Mouse (Mus musculus) liver, embryonic 16.5 days (tissue): ENCODE measurements around the gene A2ml1. TPM values are rescaled to one million over a fixed set of nuclear protein-coding genes. Genes with fewer than 3 reads are reported as not detected.

Source experiments
- ATAC-seq: fragments of 200-750 bp; cut with Nextera tagmentation; 2 replicates; pipeline ENCODE4 v1.8.0; 2017; ENCODE audit warnings: low read depth, mild to moderate bottlenecking, moderate number of reproducible peaks, moderate library complexity
- H3K27ac ChIP-seq: fragments of 300-500 bp; sonication (generic); 2 replicates; pipeline ENCODE4 v1.5.1; 2014; ENCODE audit warnings: mild to moderate bottlenecking, low read length
- H3K27me3 ChIP-seq: fragments of 300-500 bp; sonication (generic); 2 replicates; pipeline ENCODE4 v1.6.1; 2014; ENCODE audit warnings: low read depth, low read length, mixed read lengths; ENCODE audit not compliant: control insufficient read depth, insufficient read depth
- H3K36me3 ChIP-seq: fragments of 300-500 bp; sonication (generic); 2 replicates; pipeline ENCODE4 v1.6.1; 2014; ENCODE audit warnings: mild to moderate bottlenecking; ENCODE audit not compliant: control insufficient read depth, insufficient read depth
- H3K4me1 ChIP-seq: fragments of 300-500 bp; sonication (generic); 2 replicates; pipeline ENCODE4 v1.6.1; 2014; ENCODE audit warnings: low read depth, low read length, mixed read lengths; ENCODE audit not compliant: control insufficient read depth
- H3K4me2 ChIP-seq: fragments of 300-500 bp; sonication (generic); 2 replicates; pipeline ENCODE4 v1.6.1; 2014; ENCODE audit warnings: low read depth, low read length, mixed read lengths
- H3K4me3 ChIP-seq: fragments of 300-500 bp; sonication (generic); 2 replicates; pipeline ENCODE4 v1.5.1; 2014; ENCODE audit warnings: low read depth, mild to moderate bottlenecking, low read length
- H3K9ac ChIP-seq: fragments of 300-500 bp; sonication (generic); 2 replicates; pipeline ENCODE4 v1.6.1; 2014; ENCODE audit warnings: low read depth, low read length
- H3K9me3 ChIP-seq: fragments of 300-500 bp; sonication (generic); replicated peaks from 2 replicates; pipeline ENCODE4 v1.6.1; 2016; ENCODE audit warnings: low read length; ENCODE audit not compliant: control insufficient read depth
- WGBS: fragments of 180-500 bp; shearing (Covaris S2); extraction: QIAGEN DNeasy Blood & Tissue Kit; methylation state at CpG from one replicate; pipeline ENCODE4 v1.1.7; 2014; ENCODE audit not compliant: insufficient replicate concordance; 5-methylcytosine and 5-hydroxymethylcytosine counted together
- polyA plus RNA-seq: library from polyadenylated mRNA; unstranded; fragments of >200 nt; fragmentation: Nextera tagmentation; extraction: Ambion mirVana; gene quantifications from 2 replicates; pipeline ENCODE4 v1.2.1, GENCODE M21; 2015

A2ml1 gene
- polyA plus RNA-seq, 1 experiment from 2014 or later: 49.7 TPM

DNA sequence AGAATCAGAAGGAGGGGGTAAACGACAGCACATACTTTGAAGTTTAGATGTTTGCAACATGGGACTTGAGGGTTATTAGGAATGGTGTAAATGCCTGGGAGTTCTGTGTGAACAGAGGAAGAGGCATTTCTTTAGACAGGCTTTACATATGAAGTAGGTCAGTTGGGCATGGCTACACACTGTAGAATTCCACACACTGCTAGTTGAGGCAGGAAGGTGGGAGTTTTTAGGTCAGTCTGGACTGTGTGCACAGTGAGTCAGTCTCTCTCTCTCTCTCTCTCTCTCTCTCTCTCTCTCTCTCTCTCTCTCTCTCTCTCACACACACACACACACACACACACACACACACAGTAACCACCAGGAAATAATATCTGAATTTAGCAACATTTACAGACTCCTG is 86.1 kb downstream of the A2ml1 start:
- H3K4me1 ChIP-seq: no peaks in the 10 kb centered on the region
- ATAC-seq: no peak
- no peak overlapping the region for H3K9ac ChIP-seq
- no peak overlapping the region for H3K27ac ChIP-seq
- no peaks in the 10 kb centered on the region for H3K9me3 ChIP-seq
- 35% methylated on average over 1 of the region's 1 CpGs for WGBS
- H3K27me3 ChIP-seq: no peaks in the 10 kb centered on the region
- H3K4me2 ChIP-seq: no peak overlapping the region
- H3K36me3 ChIP-seq: 0 out of 2 replicates have a peak, but pooled peaks cover 3% of the 10 kb centered on the region
- H3K4me3 ChIP-seq: no peak overlapping the region

DNA sequence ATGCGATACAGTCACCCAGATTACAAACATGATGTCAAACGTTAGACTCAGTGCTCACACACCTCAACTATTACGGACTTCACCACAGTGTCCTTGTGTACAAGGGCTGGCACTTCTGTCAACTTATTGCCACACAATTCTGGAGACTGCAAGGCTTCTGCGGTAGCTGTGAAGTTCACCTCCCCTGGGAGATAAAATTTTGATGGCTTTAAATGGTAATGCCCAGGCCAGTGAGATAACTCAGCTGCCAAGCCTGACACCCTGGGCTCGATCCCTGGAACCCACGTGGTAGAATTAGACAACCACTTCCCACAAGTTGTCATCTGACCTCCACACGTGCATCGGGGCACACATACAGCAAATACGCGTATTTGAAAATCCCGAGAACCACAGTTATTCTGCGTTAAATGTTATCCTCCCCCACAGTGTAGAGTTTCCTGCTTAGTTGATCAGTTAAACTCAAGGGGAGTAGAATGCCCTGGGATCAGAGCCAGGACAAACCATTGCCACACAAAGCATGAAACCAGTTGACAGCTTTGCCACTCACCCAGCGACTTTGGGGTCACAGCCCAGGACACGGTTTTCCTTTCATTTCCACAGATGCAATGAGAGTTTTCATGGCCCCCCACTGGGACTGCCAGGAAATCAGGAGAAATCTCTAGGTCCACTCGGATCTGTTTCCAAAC is 86.6 kb downstream of the A2ml1 start:
- no peaks in the 10 kb centered on the region for H3K27me3 ChIP-seq
- no peaks in the 10 kb centered on the region for H3K9me3 ChIP-seq
- H3K36me3 ChIP-seq: 0 out of 2 replicates have a peak, but pooled peaks cover 4% of the 10 kb centered on the region
- no peak overlapping the region for H3K4me2 ChIP-seq
- no peaks in the 10 kb centered on the region for H3K4me1 ChIP-seq
- 58% methylated on average over 15 of the region's 15 CpGs for WGBS
- no peak for ATAC-seq
- H3K27ac ChIP-seq: no peak overlapping the region
- no peak overlapping the region for H3K4me3 ChIP-seq
- H3K9ac ChIP-seq: no peak overlapping the region

DNA sequence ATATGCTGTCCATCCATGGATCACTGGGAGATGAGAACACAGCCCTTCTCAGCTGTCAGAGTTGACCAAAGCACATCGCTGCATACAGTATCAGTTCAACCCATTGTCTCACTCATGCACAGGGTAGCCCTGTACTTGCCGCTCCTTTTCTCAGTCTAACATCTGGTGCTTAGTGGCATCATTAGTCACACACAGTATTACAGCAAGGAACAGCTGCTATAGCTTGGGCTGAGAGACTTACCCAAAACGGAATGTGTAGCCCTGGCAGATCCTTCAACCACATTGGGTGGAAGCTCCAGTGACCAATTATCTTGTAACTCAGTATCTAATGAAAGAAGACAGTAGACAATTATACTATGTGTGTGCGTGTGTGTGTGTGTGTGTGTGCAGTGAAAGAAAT is 89.5 kb downstream of the A2ml1 start:
- Histone ChIP-seq H3K27ac (no peak overlapping the region), H3K9me3 (no peaks in the 10 kb centered on the region), H3K4me2 (no peak overlapping the region), H3K4me1 (no peaks in the 10 kb centered on the region), H3K36me3 (peaks cover 4% of the 10 kb centered on the region; the same call in 1 of the 2 replicates), H3K9ac (no peak overlapping the region), H3K27me3 (no peaks in the 10 kb centered on the region), H3K4me3 (no peak overlapping the region)
- ATAC-seq: no peak
- 71% methylated on average over 4 of the region's 4 CpGs for WGBS

DNA sequence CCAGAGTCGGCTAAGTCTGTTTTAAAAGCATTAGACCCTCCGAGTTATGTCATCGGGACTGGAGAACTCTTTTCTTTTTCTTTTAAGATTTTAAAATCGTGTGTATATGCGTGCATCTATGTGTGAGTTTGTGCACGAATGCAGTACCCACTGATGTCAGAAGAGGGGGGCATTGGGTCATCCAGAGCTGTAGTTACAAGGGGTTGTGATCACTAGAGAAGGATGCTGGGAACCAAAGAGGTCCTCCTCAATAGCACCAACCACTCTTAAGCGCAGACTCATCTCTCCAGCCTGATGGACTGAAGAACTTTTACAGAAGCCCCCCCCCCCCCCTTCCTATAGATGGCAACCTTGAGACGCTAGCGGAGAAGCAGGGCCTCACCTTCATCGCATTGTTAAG is 91.3 kb downstream of the A2ml1 start:
- no peak for ATAC-seq
- Histone ChIP-seq H3K27ac (no peak overlapping the region), H3K9me3 (no peaks in the 10 kb centered on the region), H3K27me3 (no peaks in the 10 kb centered on the region), H3K4me1 (no peaks in the 10 kb centered on the region), H3K4me3 (no peak overlapping the region), H3K4me2 (no peak overlapping the region), H3K36me3 (peaks cover 5% of the 10 kb centered on the region), H3K9ac (no peak overlapping the region)
- WGBS: 74% methylated on average over 10 of the region's 10 CpGs

Other genes with a start within 250 kb of the A2ml1 start
- 1.4 and 1.7 TPM in 2 replicates for gene Tulp3, start 225.8 kb downstream of the A2ml1 start, polyA plus RNA-seq
- gene Rhno1, start 218.7 kb downstream of the A2ml1 start, polyA plus RNA-seq: 48.0 and 54.8 TPM in 2 replicates
- gene Foxm1, start 218.6 kb downstream of the A2ml1 start, polyA plus RNA-seq: 14.4 and 17.3 TPM in 2 replicates
- gene Tex52, start 206.2 kb downstream of the A2ml1 start, polyA plus RNA-seq: not detected in 2 replicates
- gene Gm44596, start 206.1 kb downstream of the A2ml1 start, polyA plus RNA-seq: not detected in 2 replicates
- 4.1 and 4.7 TPM in 2 replicates for gene Nrip2, start 182.3 kb downstream of the A2ml1 start, polyA plus RNA-seq
- 10.5 and 11.9 TPM in 2 replicates for gene Itfg2, start 156.7 kb downstream of the A2ml1 start, polyA plus RNA-seq
- 156 and 174 TPM in 2 replicates for gene Fkbp4, start 142.9 kb downstream of the A2ml1 start, polyA plus RNA-seq
- 674 and 844 TPM in 2 replicates for gene Pzp, start 54.9 kb downstream of the A2ml1 start, polyA plus RNA-seq
- gene Klrb1a, start 41.9 kb upstream of the A2ml1 start, polyA plus RNA-seq: 0.24 and 0.27 TPM in 2 replicates
- gene Clec2h, start 80.8 kb upstream of the A2ml1 start, polyA plus RNA-seq: 0.09 and 0.28 TPM in 2 replicates
- not detected in 2 replicates for gene Klrb1, start 141.5 kb upstream of the A2ml1 start, polyA plus RNA-seq
- 0.61 and 0.78 TPM in 2 replicates for gene Klrb1c, start 207.6 kb upstream of the A2ml1 start, polyA plus RNA-seq
- gene Gm44511, start 244.7 kb upstream of the A2ml1 start, polyA plus RNA-seq: 0.20 TPM in 1 of 2 replicates, not detected in the other
- 0.23 and 0.46 TPM in 2 replicates for gene Klrb1b, start 244.7 kb upstream of the A2ml1 start, polyA plus RNA-seq